Mouse (Mus musculus) liver, embryonic 14.5 days (tissue): ENCODE measurements around the gene Acer2. TPM values are rescaled to one million over a fixed set of nuclear protein-coding genes. Genes with fewer than 3 reads are reported as not detected.

Experiments used
- ATAC-seq: fragments of 200-750 bp; cut with Nextera tagmentation; 2 replicates; pipeline ENCODE4 v1.8.0; 2017; ENCODE audit warnings: moderate number of reproducible peaks, mild to moderate bottlenecking, moderate library complexity; ENCODE audit not compliant: insufficient read depth
- DNase-seq, 3 experiments: peaks; one replicate each; pipeline ENCODE4 v3.0.0-alpha.2; 2012 to 2013; ENCODE audit warnings: low read depth in 3 of 3, low spot score in 3 of 3
- H3K27ac ChIP-seq: fragments of 300-500 bp; sonication (generic); 2 replicates; pipeline ENCODE4 v1.5.1; 2014; ENCODE audit warnings: moderate library complexity, mild to moderate bottlenecking, control low read depth, inconsistent platforms
- H3K27me3 ChIP-seq: fragments of 300-500 bp; sonication (generic); 2 replicates; pipeline ENCODE4 v1.6.1; 2014; ENCODE audit warnings: mild to moderate bottlenecking, low read length, moderate library complexity; ENCODE audit not compliant: control insufficient read depth, insufficient read depth
- H3K36me3 ChIP-seq: fragments of 300-500 bp; sonication (generic); replicated peaks from 2 replicates; pipeline ENCODE4 v1.6.1; 2014; ENCODE audit warnings: low read depth; ENCODE audit not compliant: control insufficient read depth, insufficient read depth
- H3K4me1 ChIP-seq, 2 experiments: fragments of 200-500 bp in 1 of 2; fragments of 300-500 bp in 1 of 2; sonication (generic) in 1 of 2; replicated peaks; 2 replicates each; pipeline ENCODE4 v1.6.1; 2012 to 2014; ENCODE audit warnings: antibody characterized with exemption in 1 of 2, inconsistent platforms in 1 of 2, low read length in 1 of 2; ENCODE audit not compliant: control insufficient read depth in 2 of 2, insufficient read depth in 2 of 2
- H3K4me2 ChIP-seq: fragments of 300-500 bp; sonication (generic); 2 replicates; pipeline ENCODE4 v1.6.1; 2014; ENCODE audit warnings: low read depth, mild to moderate bottlenecking, control low read depth, moderate library complexity
- H3K4me3 ChIP-seq, 2 experiments: fragments of 200-500 bp in 1 of 2; fragments of 300-500 bp in 1 of 2; sonication (generic) in 1 of 2; 2 replicates each; pipeline ENCODE4 v1.5.1; 2012 to 2014; ENCODE audit warnings: low read depth in 2 of 2, low read length in 2 of 2, mild to moderate bottlenecking in 2 of 2, control low read depth in 1 of 2, inconsistent platforms in 1 of 2, moderate library complexity in 1 of 2; ENCODE audit not compliant: insufficient read depth in 1 of 2
- H3K9ac ChIP-seq: fragments of 300-500 bp; sonication (generic); replicated peaks from 2 replicates; pipeline ENCODE4 v1.6.1; 2014; ENCODE audit warnings: mild to moderate bottlenecking, control low read depth, moderate library complexity
- H3K9me3 ChIP-seq: fragments of 300-500 bp; sonication (generic); 2 replicates; pipeline ENCODE4 v1.6.1; 2016; ENCODE audit warnings: low read length, mixed read lengths; ENCODE audit not compliant: control insufficient read depth
- CTCF ChIP-seq: IDR thresholded peaks from 2 replicates; pipeline ENCODE4 v1.5.1; 2016; ENCODE audit warnings: antibody characterized with exemption, low read depth, control low read depth
- EP300 ChIP-seq: IDR thresholded peaks from 2 replicates; pipeline ENCODE4 v1.6.1; 2016; ENCODE audit warnings: antibody characterized with exemption, low read depth
- WGBS: fragments of 180-500 bp; shearing (Covaris S2); extraction: QIAGEN DNeasy Blood & Tissue Kit; methylation state at CpG from one replicate; pipeline ENCODE4 v1.1.7; 2014; ENCODE audit not compliant: insufficient replicate concordance; 5-methylcytosine and 5-hydroxymethylcytosine counted together
- polyA plus RNA-seq, 2 experiments: library from polyadenylated mRNA; depleted of rRNA in 1 of 2; stranded (reverse) in 1 of 2; unstranded in 1 of 2; fragments of >200 nt; fragmentation: Nextera tagmentation in 1 of 2; extraction: Ambion mirVana in 1 of 2; gene quantifications; 2 replicates each; pipeline versions ENCODE4 v1.2.1 to v1.2.3; 2012 to 2014

The Acer2 gene
- polyA plus RNA-seq, 2 experiments = 2.6 to 4.5 TPM

- Histone ChIP-seq H3K27me3 (peaks cover 15% of the 10 kb centered on the region), H3K9ac (no peak overlapping the region), H3K4me1 (peaks cover 0 to 4% of the 10 kb centered on the region in 2 experiments; a peak in 2 of 4 replicates), H3K9me3 (no peaks in the 10 kb centered on the region), H3K4me2 (no peak overlapping the region), H3K4me3 (no peak overlapping the region), H3K36me3 (no peaks in the 10 kb centered on the region), H3K27ac (no peak overlapping the region)
- DNase-seq = no peak
- TF ChIP-seq CTCF = no peak
- TF ChIP-seq EP300 = no peak
- 71% methylated on average over 2 of the region's 2 CpGs for WGBS
- no peak for ATAC-seq
Measured at GRCm38 (mm10) chr4:86879477-86879876, 5.3 kb downstream of the Acer2 start.

- Histone ChIP-seq H3K4me2 (no peak overlapping the region), H3K36me3 (no peaks in the 10 kb centered on the region), H3K4me1 (peaks cover 3 to 8% of the 10 kb centered on the region in 2 experiments; a peak in 3 of 4 replicates), H3K27ac (no peak overlapping the region), H3K27me3 (no peaks in the 10 kb centered on the region; the same call in 1 of the 2 replicates), H3K9ac (no peak overlapping the region), H3K4me3 (no peak overlapping the region), H3K9me3 (no peaks in the 10 kb centered on the region)
- TF ChIP-seq EP300 (no peak), CTCF (no peak)
- DNase-seq (no peak), ATAC-seq (no peak)
- 72% methylated on average over 4 of the region's 4 CpGs for WGBS
Measured at GRCm38 (mm10) chr4:86881178-86881577, 7.0 kb downstream of the Acer2 start.

GRCm38 (mm10) chr4:86882413-86882812, 8.2 kb downstream of the Acer2 start:
- Histone ChIP-seq H3K27me3 (no peaks in the 10 kb centered on the region), H3K4me2 (no peak overlapping the region), H3K27ac (no peak overlapping the region), H3K4me3 (no peak overlapping the region), H3K4me1 (peaks cover 9 to 20% of the 10 kb centered on the region in 2 experiments), H3K9ac (no peak overlapping the region), H3K36me3 (no peaks in the 10 kb centered on the region), H3K9me3 (no peaks in the 10 kb centered on the region)
- ATAC-seq (no peak), DNase-seq (no peak)
- WGBS = 36% methylated on average over 2 of the region's 2 CpGs
- TF ChIP-seq EP300 (no peak), CTCF (no peak)

- Histone ChIP-seq H3K9me3 (no peaks in the 10 kb centered on the region), H3K4me2 (no peak overlapping the region), H3K9ac (no peak overlapping the region), H3K4me3 (no peak overlapping the region), H3K36me3 (no peaks in the 10 kb centered on the region), H3K27me3 (no peaks in the 10 kb centered on the region), H3K4me1 (peaks cover 9 to 20% of the 10 kb centered on the region in 2 experiments), H3K27ac (no peak overlapping the region)
- ATAC-seq = no peak
- WGBS = 27% methylated on average over 4 of the region's 4 CpGs
- no peak for DNase-seq
- TF ChIP-seq EP300 (no peak), CTCF (peak; percentile 77)
Measured at GRCm38 (mm10) chr4:86884945-86885344, 10.7 kb downstream of the Acer2 start.

GRCm38 (mm10) chr4:86885790-86886159, 11.6 kb downstream of the Acer2 start:
- no peaks in the 10 kb centered on the region for H3K27me3 ChIP-seq
- H3K9ac ChIP-seq = peak overlapping the region; percentile 47
- H3K4me1 ChIP-seq = peaks cover 9 to 20% of the 10 kb centered on the region in 2 experiments
- H3K36me3 ChIP-seq = no peaks in the 10 kb centered on the region
- ATAC-seq (peak; percentile 77), DNase-seq (peak in 1 of 3 experiments; percentile 53)
- peak overlapping the region; percentile 52 for H3K27ac ChIP-seq
- WGBS = 5% methylated on average over 12 of the region's 12 CpGs
- TF ChIP-seq CTCF (no peak), EP300 (no peak)
- H3K4me2 ChIP-seq = peak overlapping the region; percentile 86
- no peaks in the 10 kb centered on the region for H3K9me3 ChIP-seq
- peak overlapping the region; percentile 56 to 71 for H3K4me3 ChIP-seq
